Mouse (Mus musculus): Measurements from ENCODE around the gene Cenpp. TPM values are rescaled to one million over a fixed set of nuclear protein-coding genes. Genes with fewer than 3 reads are reported as not detected.

Gene Cenpp
- polyA plus RNA-seq, 1 experiment from 2014 or later: 3.8 TPM

GRCm38 (mm10) chr13:49477887-49478286 lies 174.7 kb downstream of the Cenpp start:
- DNase-seq (ENCODE audit: low spot score): no peak
- Histone ChIP-seq H3K9ac (replicated peaks; ENCODE audit: low read depth) (no peak overlapping the region), H3K27ac (ENCODE audit: low read length) (no peak overlapping the region)

GRCm38 (mm10) chr13:49472676-49473005 lies 179.9 kb downstream of the Cenpp start:
- TF ChIP-seq CTCF (IDR thresholded peaks at IDR 0.05): no peak
- TF ChIP-seq EP300 (IDR thresholded peaks at IDR 0.05): no peak
- no peak overlapping the region for H3K4me2 ChIP-seq (replicated peaks; ENCODE audit: low read depth, low read length)
- H3K9me3 ChIP-seq (ENCODE audit: low read length): no peaks in the 10 kb centered on the region
- H3K27ac ChIP-seq (ENCODE audit: low read length): 0 out of 2 replicates have a peak overlapping the region, but pooled peaks have one; percentile 28
- WGBS: 69% methylated on average over 6 of the region's 6 CpGs
- no peak; the same call in 1 of the 2 replicates for ATAC-seq
- no peak for DNase-seq (ENCODE audit: low spot score)
- no peaks in the 10 kb centered on the region for H3K36me3 ChIP-seq (ENCODE audit: insufficient read depth, low read length)
- H3K27me3 ChIP-seq (replicated peaks; ENCODE audit: insufficient read depth, low read length): no peaks in the 10 kb centered on the region
- no peaks in the 10 kb centered on the region; the same call in 1 of the 2 replicates for H3K4me1 ChIP-seq (ENCODE audit: insufficient read depth, low read depth, low read length)
- H3K9ac ChIP-seq (replicated peaks; ENCODE audit: low read depth): no peak overlapping the region
- H3K4me3 ChIP-seq (ENCODE audit: low read depth, low read length): no peak overlapping the region

More at GRCm38 (mm10) chr13:49477887-49478286, 174.7 kb downstream of the Cenpp start:
- H3K4me1 ChIP-seq (ENCODE audit: insufficient read depth, low read depth, low read length): peaks cover 12% of the 10 kb centered on the region; the same call in 1 of the 2 replicates
- H3K27me3 ChIP-seq (replicated peaks; ENCODE audit: insufficient read depth, low read length): no peaks in the 10 kb centered on the region
- H3K4me2 ChIP-seq (replicated peaks; ENCODE audit: low read depth, low read length): no peak overlapping the region
- no peak overlapping the region for H3K4me3 ChIP-seq (ENCODE audit: low read depth, low read length)
- H3K36me3 ChIP-seq (ENCODE audit: insufficient read depth, low read length): no peaks in the 10 kb centered on the region
- no peak for ATAC-seq
- no peak for TF ChIP-seq CTCF (IDR thresholded peaks at IDR 0.05)
- TF ChIP-seq EP300 (IDR thresholded peaks at IDR 0.05): no peak
- 64% methylated on average over 3 of the region's 3 CpGs for WGBS
- no peaks in the 10 kb centered on the region for H3K9me3 ChIP-seq (ENCODE audit: low read length)

- ATAC-seq (peak; percentile 91), DNase-seq (ENCODE audit: low spot score) (peak; percentile 92)
- Histone ChIP-seq H3K9ac (replicated peaks; ENCODE audit: low read depth) (no peak overlapping the region), H3K27ac (ENCODE audit: low read length) (peak overlapping the region; percentile 44), H3K9me3 (ENCODE audit: low read length) (no peaks in the 10 kb centered on the region), H3K27me3 (replicated peaks; ENCODE audit: insufficient read depth, low read length) (no peaks in the 10 kb centered on the region), H3K4me2 (replicated peaks; ENCODE audit: low read depth, low read length) (no peak overlapping the region), H3K4me3 (ENCODE audit: low read depth, low read length) (no peak overlapping the region), H3K4me1 (ENCODE audit: insufficient read depth, low read depth, low read length) (no peaks in the 10 kb centered on the region; the same call in 1 of the 2 replicates), H3K36me3 (ENCODE audit: insufficient read depth, low read length) (no peaks in the 10 kb centered on the region)
- WGBS: 41% methylated on average over 4 of the region's 4 CpGs
- TF ChIP-seq CTCF (IDR thresholded peaks at IDR 0.05) (peak; percentile 22), EP300 (IDR thresholded peaks at IDR 0.05) (peak; percentile 84)
Measured at GRCm38 (mm10) chr13:49471981-49472675, 180.5 kb downstream of the Cenpp start.

GRCm38 (mm10) chr13:49470806-49471205 lies 181.8 kb downstream of the Cenpp start:
- Histone ChIP-seq H3K9ac (replicated peaks; ENCODE audit: low read depth) (no peak overlapping the region), H3K36me3 (ENCODE audit: insufficient read depth, low read length) (no peaks in the 10 kb centered on the region), H3K27ac (ENCODE audit: low read length) (0 out of 2 replicates have a peak overlapping the region, but pooled peaks have one; percentile 26), H3K27me3 (replicated peaks; ENCODE audit: insufficient read depth, low read length) (no peaks in the 10 kb centered on the region), H3K4me1 (ENCODE audit: insufficient read depth, low read depth, low read length) (no peaks in the 10 kb centered on the region; the same call in 1 of the 2 replicates), H3K4me2 (replicated peaks; ENCODE audit: low read depth, low read length) (no peak overlapping the region), H3K9me3 (ENCODE audit: low read length) (no peaks in the 10 kb centered on the region), H3K4me3 (ENCODE audit: low read depth, low read length) (no peak overlapping the region)
- WGBS: 56% methylated on average over 4 of the region's 4 CpGs
- TF ChIP-seq EP300 (IDR thresholded peaks at IDR 0.05) (no peak), CTCF (IDR thresholded peaks at IDR 0.05) (no peak)
- ATAC-seq: no peak
- DNase-seq (ENCODE audit: low spot score): peak; percentile 45

- 75% methylated on average over 4 of the region's 4 CpGs for WGBS
- no peaks in the 10 kb centered on the region for H3K27me3 ChIP-seq (replicated peaks; ENCODE audit: insufficient read depth, low read length)
- no peak for TF ChIP-seq EP300 (IDR thresholded peaks at IDR 0.05)
- no peak for TF ChIP-seq CTCF (IDR thresholded peaks at IDR 0.05)
- no peaks in the 10 kb centered on the region for H3K36me3 ChIP-seq (ENCODE audit: insufficient read depth, low read length)
- H3K9me3 ChIP-seq (ENCODE audit: low read length): no peaks in the 10 kb centered on the region
- H3K27ac ChIP-seq (ENCODE audit: low read length): 0 out of 2 replicates have a peak overlapping the region, but pooled peaks have one; percentile 26
- no peak overlapping the region for H3K4me3 ChIP-seq (ENCODE audit: low read depth, low read length)
- ATAC-seq (no peak), DNase-seq (ENCODE audit: low spot score) (no peak)
- no peak overlapping the region for H3K4me2 ChIP-seq (replicated peaks; ENCODE audit: low read depth, low read length)
- H3K9ac ChIP-seq (replicated peaks; ENCODE audit: low read depth): no peak overlapping the region
- no peaks in the 10 kb centered on the region; the same call in 1 of the 2 replicates for H3K4me1 ChIP-seq (ENCODE audit: insufficient read depth, low read depth, low read length)
Measured at GRCm38 (mm10) chr13:49470319-49470718, 182.3 kb downstream of the Cenpp start.

- Histone ChIP-seq H3K4me3 (ENCODE audit: low read depth, low read length) (no peak overlapping the region), H3K27me3 (replicated peaks; ENCODE audit: insufficient read depth, low read length) (no peaks in the 10 kb centered on the region), H3K27ac (ENCODE audit: low read length) (no peak overlapping the region), H3K4me2 (replicated peaks; ENCODE audit: low read depth, low read length) (no peak overlapping the region), H3K9ac (replicated peaks; ENCODE audit: low read depth) (no peak overlapping the region), H3K36me3 (ENCODE audit: insufficient read depth, low read length) (peaks cover 8% of the 10 kb centered on the region), H3K9me3 (ENCODE audit: low read length) (no peaks in the 10 kb centered on the region), H3K4me1 (ENCODE audit: insufficient read depth, low read depth, low read length) (no peaks in the 10 kb centered on the region; the same call in 1 of the 2 replicates)
- WGBS: 80% methylated on average over 5 of the region's 5 CpGs
- TF ChIP-seq EP300 (IDR thresholded peaks at IDR 0.05): no peak
- TF ChIP-seq CTCF (IDR thresholded peaks at IDR 0.05): peak; percentile 40
- no peak for DNase-seq (ENCODE audit: low spot score)
- ATAC-seq: no peak
Measured at GRCm38 (mm10) chr13:49469002-49469401, 183.6 kb downstream of the Cenpp start.

Measured in lung, postnatal 0 days (tissue).